Mouse (Mus musculus) embryonic fibroblast, embryonic 13.5 days (primary cell): ENCODE measurements around the gene Cep250.

Experiments
- CTCF ChIP-seq: IDR thresholded peaks from 2 replicates; pipeline ENCODE4 v1.5.1; 2011; ENCODE audit warnings: mild to moderate bottlenecking, control low read depth, low read length, moderate library complexity, borderline replicate concordance; ENCODE audit not compliant: insufficient read depth
- POLR2A ChIP-seq: IDR thresholded peaks from 2 replicates; pipeline ENCODE4 v1.6.1; 2011; ENCODE audit warnings: low read depth, mild to moderate bottlenecking, control low read depth, low read length, moderate library complexity

DNA sequence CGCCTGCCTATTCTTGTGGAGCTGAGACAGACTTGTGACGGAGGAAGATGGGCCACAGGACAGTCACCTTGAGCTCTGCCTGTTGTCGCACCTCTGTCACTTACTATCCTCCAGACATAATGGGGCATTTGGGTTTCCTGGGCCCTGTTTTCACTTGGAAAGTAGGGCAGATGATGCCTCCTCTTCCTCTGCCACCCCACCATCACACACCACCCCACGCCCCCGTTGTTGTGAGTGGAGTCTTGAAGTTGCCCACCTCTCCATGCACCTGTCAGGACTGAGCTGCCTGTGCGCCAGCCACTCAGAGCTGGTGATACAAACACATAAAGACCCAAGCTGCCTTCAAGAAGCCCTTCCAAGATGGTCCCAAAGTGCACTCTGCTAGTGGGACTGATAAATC, 30.9 kb downstream of the Cep250 start:
- TF ChIP-seq POLR2A = no peak
- no peak for TF ChIP-seq CTCF
